Mouse (Mus musculus): ENCODE measurements around the gene Prickle2.

Prickle2 gene

GRCm38 (mm10) chr6:92441205-92441604 is 264.8 kb downstream of the Prickle2 start:
- DNase-seq (ENCODE audit: low spot score), result no peak

- DNase-seq (ENCODE audit: low spot score), result no peak
These were observed 265.7 kb downstream of the Prickle2 start for GRCm38 (mm10) chr6:92440251-92440650.

GRCm38 (mm10) chr6:92432146-92432545 is 273.8 kb downstream of the Prickle2 start:
- no peak for DNase-seq (ENCODE audit: low spot score)

- DNase-seq (ENCODE audit: low spot score), result no peak
These were observed 278.4 kb downstream of the Prickle2 start for GRCm38 (mm10) chr6:92427406-92428171.

- no peak for DNase-seq (ENCODE audit: low spot score)
These were observed 280.1 kb downstream of the Prickle2 start for GRCm38 (mm10) chr6:92425901-92426300.

- DNase-seq (ENCODE audit: low spot score), result no peak
These were observed 280.5 kb downstream of the Prickle2 start for GRCm38 (mm10) chr6:92425476-92425875.

- DNase-seq (ENCODE audit: low spot score), result no peak
These were observed 281.0 kb downstream of the Prickle2 start for GRCm38 (mm10) chr6:92424991-92425390.

- DNase-seq (ENCODE audit: low spot score), result no peak
These were observed 283.7 kb downstream of the Prickle2 start for GRCm38 (mm10) chr6:92422286-92422685.

GRCm38 (mm10) chr6:92420106-92420505 is 285.8 kb downstream of the Prickle2 start:
- DNase-seq (ENCODE audit: low spot score), result no peak

- no peak for DNase-seq (ENCODE audit: low spot score)
These were observed 290.6 kb downstream of the Prickle2 start for GRCm38 (mm10) chr6:92415405-92415755.

GRCm38 (mm10) chr6:92414478-92415404 is 291.2 kb downstream of the Prickle2 start:
- DNase-seq (ENCODE audit: low spot score), result no peak

- DNase-seq (ENCODE audit: low spot score), result no peak
These were observed 292.0 kb downstream of the Prickle2 start for GRCm38 (mm10) chr6:92413982-92414381.

- DNase-seq (ENCODE audit: low spot score), result no peak
These were observed 296.2 kb downstream of the Prickle2 start for GRCm38 (mm10) chr6:92409788-92410187.

GRCm38 (mm10) chr6:92407259-92407658 is 298.7 kb downstream of the Prickle2 start:
- no peak for DNase-seq (ENCODE audit: low spot score)

GRCm38 (mm10) chr6:92405571-92405970 is 300.4 kb downstream of the Prickle2 start:
- no peak for DNase-seq (ENCODE audit: low spot score)

- DNase-seq (ENCODE audit: low spot score), result no peak
These were observed 308.1 kb downstream of the Prickle2 start for GRCm38 (mm10) chr6:92397876-92398275.

- no peak for DNase-seq (ENCODE audit: low spot score)
These were observed 310.4 kb downstream of the Prickle2 start for GRCm38 (mm10) chr6:92395556-92395955.

- no peak for DNase-seq (ENCODE audit: low spot score)
These were observed 310.8 kb downstream of the Prickle2 start for GRCm38 (mm10) chr6:92395143-92395542.

GRCm38 (mm10) chr6:92394628-92395027 is 311.3 kb downstream of the Prickle2 start:
- DNase-seq (ENCODE audit: low spot score), result no peak

- DNase-seq (ENCODE audit: low spot score), result no peak
These were observed 315.6 kb downstream of the Prickle2 start for GRCm38 (mm10) chr6:92390321-92390720.

- DNase-seq (ENCODE audit: low spot score), result no peak
These were observed 317.3 kb downstream of the Prickle2 start for GRCm38 (mm10) chr6:92388681-92389080.

- DNase-seq (ENCODE audit: low spot score), result no peak
These were observed 322.7 kb downstream of the Prickle2 start for GRCm38 (mm10) chr6:92383196-92383782.

- no peak for DNase-seq (ENCODE audit: low spot score)
These were observed 324.9 kb downstream of the Prickle2 start for GRCm38 (mm10) chr6:92381085-92381484.

Measured in ovary, postnatal 10 days (tissue).